Mouse (Mus musculus) lung, postnatal 0 days (tissue): ENCODE data around the gene Ccdc96. TPM values are rescaled to one million over a fixed set of nuclear protein-coding genes. Genes with fewer than 3 reads are reported as not detected.

ENCODE experiments used
- ATAC-seq: fragments of 200-750 bp; cut with Nextera tagmentation; 2 replicates; pipeline ENCODE4 v1.8.0; 2017; ENCODE audit warnings: moderate library complexity
- DNase-seq: peaks from one replicate; pipeline ENCODE4 v3.0.0-alpha.2; 2016; ENCODE audit warnings: low spot score
- H3K27ac ChIP-seq: fragments of 300-500 bp; sonication (generic); 2 replicates; pipeline ENCODE4 v1.5.1; 2014; ENCODE audit warnings: antibody characterized with exemption, mild to moderate bottlenecking, low read length, mixed read lengths
- H3K27me3 ChIP-seq: fragments of 300-500 bp; sonication (generic); replicated peaks from 2 replicates; pipeline ENCODE4 v1.6.1; 2014; ENCODE audit warnings: low read length, mixed read lengths; ENCODE audit not compliant: insufficient read depth
- H3K36me3 ChIP-seq: fragments of 300-500 bp; sonication (generic); 2 replicates; pipeline ENCODE4 v1.6.1; 2014; ENCODE audit warnings: low read length, mixed read lengths; ENCODE audit not compliant: insufficient read depth
- H3K4me1 ChIP-seq: fragments of 300-500 bp; sonication (generic); 2 replicates; pipeline ENCODE4 v1.6.1; 2014; ENCODE audit warnings: antibody characterized with exemption, low read depth, low read length, mixed read lengths; ENCODE audit not compliant: insufficient read depth
- H3K4me2 ChIP-seq: fragments of 300-500 bp; sonication (generic); replicated peaks from 2 replicates; pipeline ENCODE4 v1.6.1; 2014; ENCODE audit warnings: low read depth, mild to moderate bottlenecking, low read length, moderate library complexity, mixed read lengths
- H3K4me3 ChIP-seq: fragments of 300-500 bp; sonication (generic); 2 replicates; pipeline ENCODE4 v1.5.1; 2014; ENCODE audit warnings: low read depth, low read length
- H3K9ac ChIP-seq: fragments of 300-500 bp; sonication (generic); replicated peaks from 2 replicates; pipeline ENCODE4 v1.6.1; 2014; ENCODE audit warnings: low read depth, mild to moderate bottlenecking
- H3K9me3 ChIP-seq: fragments of 300-500 bp; sonication (generic); 2 replicates; pipeline ENCODE4 v1.6.1; 2016; ENCODE audit warnings: low read length, mixed read lengths
- CTCF ChIP-seq: IDR thresholded peaks from 2 replicates; pipeline ENCODE4 v1.5.1; 2016; ENCODE audit warnings: antibody characterized with exemption, mild to moderate bottlenecking
- EP300 ChIP-seq: IDR thresholded peaks from 2 replicates; pipeline ENCODE4 v1.6.1; 2016; ENCODE audit warnings: antibody characterized with exemption, mild to moderate bottlenecking, control low read depth
- WGBS: fragments of 180-500 bp; shearing (Covaris S2); extraction: QIAGEN DNeasy Blood & Tissue Kit; methylation state at CpG from one replicate; pipeline ENCODE4 v1.1.7; 2014; 5-methylcytosine and 5-hydroxymethylcytosine counted together
- polyA plus RNA-seq: library from polyadenylated mRNA; unstranded; fragments of >200 nt; fragmentation: Nextera tagmentation; extraction: Ambion mirVana; gene quantifications from 2 replicates; pipeline ENCODE4 v1.2.1, GENCODE M21; 2015

The Ccdc96 gene
- polyA plus RNA-seq, 1 experiment from 2014 or later = 2.1 TPM

- H3K9ac ChIP-seq = no peak overlapping the region
- H3K4me1 ChIP-seq = peaks cover 23% of the 10 kb centered on the region; the same call in 1 of the 2 replicates
- no peak for ATAC-seq
Observed at GRCm38 (mm10) chr5:36479735-36480134, 4.7 kb upstream of the Ccdc96 start.

GRCm38 (mm10) chr5:36480398-36480797 lies 4.0 kb upstream of the Ccdc96 start:
- ATAC-seq (no peak), DNase-seq (no peak)
- Histone ChIP-seq H3K36me3 (no peaks in the 10 kb centered on the region), H3K4me2 (no peak overlapping the region), H3K9me3 (no peaks in the 10 kb centered on the region), H3K27me3 (peaks cover 3% of the 10 kb centered on the region; the same call in 1 of the 2 replicates), H3K4me3 (no peak overlapping the region), H3K27ac (no peak overlapping the region), H3K9ac (no peak overlapping the region), H3K4me1 (peaks cover 27% of the 10 kb centered on the region; the same call in 1 of the 2 replicates)
- TF ChIP-seq CTCF (no peak), EP300 (no peak)
- WGBS = 83% methylated on average over 4 of the region's 4 CpGs

More at GRCm38 (mm10) chr5:36479735-36480134, 4.7 kb upstream of the Ccdc96 start:
- H3K36me3 ChIP-seq = no peaks in the 10 kb centered on the region
- H3K4me2 ChIP-seq = no peak overlapping the region
- H3K27ac ChIP-seq = no peak overlapping the region
- no peaks in the 10 kb centered on the region for H3K27me3 ChIP-seq
- 38% methylated on average over 2 of the region's 2 CpGs for WGBS
- H3K4me3 ChIP-seq = no peak overlapping the region
- TF ChIP-seq EP300 (no peak), CTCF (no peak)
- DNase-seq = no peak
- H3K9me3 ChIP-seq = no peaks in the 10 kb centered on the region

- TF ChIP-seq EP300 (no peak), CTCF (peak; percentile 52)
- ATAC-seq (no peak), DNase-seq (peak; percentile 21)
- Histone ChIP-seq H3K27ac (no peak overlapping the region), H3K4me3 (no peak overlapping the region), H3K27me3 (peaks cover 7% of the 10 kb centered on the region; the same call in 1 of the 2 replicates), H3K9me3 (no peaks in the 10 kb centered on the region), H3K36me3 (no peaks in the 10 kb centered on the region), H3K9ac (no peak overlapping the region), H3K4me1 (peaks cover 27% of the 10 kb centered on the region; the same call in 1 of the 2 replicates), H3K4me2 (no peak overlapping the region)
- 62% methylated on average over 1 of the region's 1 CpGs for WGBS
Observed at GRCm38 (mm10) chr5:36481114-36481513, 3.3 kb upstream of the Ccdc96 start.

GRCm38 (mm10) chr5:36483203-36484101 lies 936 bp upstream of the Ccdc96 start:
- Histone ChIP-seq H3K27ac (peak overlapping the region; percentile 81), H3K27me3 (peaks cover 7% of the 10 kb centered on the region; the same call in 1 of the 2 replicates), H3K36me3 (no peaks in the 10 kb centered on the region), H3K9me3 (no peaks in the 10 kb centered on the region), H3K4me1 (peaks cover 27% of the 10 kb centered on the region; the same call in 1 of the 2 replicates), H3K9ac (peak overlapping the region; percentile 64), H3K4me3 (peak overlapping the region; percentile 70), H3K4me2 (peak overlapping the region; percentile 90)
- TF ChIP-seq CTCF (no peak), EP300 (no peak)
- peak; percentile 47; the same call in 1 of the 2 replicates for ATAC-seq
- no peak for DNase-seq
- WGBS = 3% methylated on average over 28 of the region's 58 CpGs

- WGBS = 29% methylated on average over 19 of the region's 19 CpGs
- Histone ChIP-seq H3K27me3 (peaks cover 7% of the 10 kb centered on the region; the same call in 1 of the 2 replicates), H3K27ac (no peak overlapping the region), H3K9ac (no peak overlapping the region), H3K9me3 (no peaks in the 10 kb centered on the region), H3K4me1 (peaks cover 27% of the 10 kb centered on the region; the same call in 1 of the 2 replicates), H3K4me3 (peak overlapping the region; percentile 48), H3K4me2 (peak overlapping the region; percentile 97), H3K36me3 (no peaks in the 10 kb centered on the region)
- DNase-seq (no peak), ATAC-seq (no peak)
- TF ChIP-seq EP300 (no peak), CTCF (no peak)
Observed at GRCm38 (mm10) chr5:36485306-36485705, 918 bp downstream of the Ccdc96 start.

- TF ChIP-seq CTCF = peak; percentile 77
- TF ChIP-seq EP300 = no peak
- WGBS = 48% methylated on average over 2 of the region's 2 CpGs
- DNase-seq = peak; percentile 63
Observed at GRCm38 (mm10) chr5:36489225-36489624, 4.8 kb downstream of the Ccdc96 start.

More at GRCm38 (mm10) chr5:36489225-36489624, 4.8 kb downstream of the Ccdc96 start:
- H3K27me3 ChIP-seq = peaks cover 7% of the 10 kb centered on the region; the same call in 1 of the 2 replicates
- no peak overlapping the region for H3K4me3 ChIP-seq
- H3K9me3 ChIP-seq = no peaks in the 10 kb centered on the region
- no peak overlapping the region for H3K27ac ChIP-seq
- H3K4me1 ChIP-seq = peaks cover 7% of the 10 kb centered on the region; the same call in 1 of the 2 replicates
- peaks cover 10% of the 10 kb centered on the region; the same call in 1 of the 2 replicates for H3K36me3 ChIP-seq
- ATAC-seq = no peak
- no peak overlapping the region for H3K9ac ChIP-seq
- no peak overlapping the region for H3K4me2 ChIP-seq
